Mouse (Mus musculus): ENCODE measurements around the gene A530032D15Rik.
"Not testable (repeated sequence)": the region's sequence is repeated elsewhere in the genome, so short reads cannot be mapped to it uniquely, and the experiment has no call there.

DNA sequence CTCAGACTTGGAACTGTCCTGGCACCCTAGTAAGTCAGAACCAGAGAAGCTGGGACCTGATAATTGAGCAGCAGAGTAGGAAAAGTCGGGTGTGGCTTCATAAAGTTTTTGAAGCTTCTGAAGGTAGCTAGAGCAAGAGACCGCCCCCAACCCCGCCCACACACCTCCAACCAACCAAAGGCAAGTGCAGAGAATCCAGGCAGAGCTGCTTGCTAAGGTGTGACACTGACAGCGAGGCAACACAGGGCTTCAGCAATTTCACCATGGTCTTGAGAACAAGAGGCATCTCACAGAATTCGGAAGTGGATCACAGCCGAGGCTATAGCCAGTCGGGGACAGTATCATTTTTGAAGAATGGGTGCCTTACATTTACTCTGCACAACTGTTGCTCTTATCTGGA, at the start of gene A530032D15Rik:
- TF ChIP-seq CTCF (IDR thresholded peaks at IDR 0.05; ENCODE audit: low read depth, low read length); POLR2A (IDR thresholded peaks at IDR 0.05; ENCODE audit: extremely low read depth, insufficient read depth, low read length): not testable (repeated sequence)

All from liver, adult 2 months (tissue).